In genomic region chr5:124005151-124005500, GRCm38 (mm10) we compare ENCODE assay signal across 14 mouse cellular contexts. TPM values are rescaled to one million over a fixed set of nuclear protein-coding genes. Genes with fewer than 3 reads are reported as not detected.
DNase-seq lines count a peak whose midpoint lies in the region; ATAC-seq and TF ChIP-seq lines count a peak whose summit lies in the region.
"Had no signal": no experiment of that assay in that cellular context is flagged by ENCODE, and none has a peak within 500 bp of the region (broad histone marks: within the 10 kb centered on the region; RNA-seq: fewer than 3 reads in every experiment).

No protein-coding gene starts in this region.

- H3K27ac ChIP-seq in cerebellum, adult 2 months (ENCODE audit: insufficient read depth, low read length): no peak overlapping the region
- peak overlapping the region; percentile 15; the same call in 1 of the 2 replicates for H3K27ac ChIP-seq in kidney, adult 2 months (ENCODE audit: insufficient read depth, low read depth, low read length)
- H3K27ac ChIP-seq in liver, embryonic 16.5 days (ENCODE audit: low read length): peak overlapping the region; percentile 61
- no peak overlapping the region for H3K27ac ChIP-seq in liver, embryonic 12.5 days
- H3K27ac ChIP-seq in small intestine, adult 2 months (ENCODE audit: insufficient read depth, low read depth, low read length): peak overlapping the region; percentile 74
- H3K27ac ChIP-seq: heart, adult 2 months; neural tube, embryonic 12.5 days had no signal

- DNase-seq in cerebellum, postnatal 10 days: peak; percentile 68 to 72
- DNase-seq in cerebellum, adult 2 months: no peak
- no peak for DNase-seq in kidney, adult 2 months
- no peak for DNase-seq in kidney, postnatal 25 days
- no peak for DNase-seq in right cerebral cortex, postnatal 14 days
- DNase-seq: gastrocnemius, postnatal 14 days; heart, adult 2 months; layer of hippocampus, adult 9-11 months; liver, embryonic 13.5 days; lung, postnatal 10 days had no signal

- H3K4me3 ChIP-seq in cerebellum, adult 2 months (replicated peaks; ENCODE audit: insufficient read depth, low read depth, low read length): no peak overlapping the region
- H3K4me3 ChIP-seq in kidney, adult 2 months (ENCODE audit: insufficient read depth, low read depth, low read length): no peak overlapping the region
- H3K4me3 ChIP-seq in liver, embryonic 16.5 days (ENCODE audit: low read depth, low read length): no peak overlapping the region
- no peak overlapping the region for H3K4me3 ChIP-seq in liver, embryonic 12.5 days
- peak overlapping the region; percentile 22 for H3K4me3 ChIP-seq in small intestine, adult 2 months (ENCODE audit: low read depth, low read length)
- H3K4me3 ChIP-seq: heart, adult 2 months; liver, embryonic 13.5 days; neural tube, embryonic 12.5 days had no signal

- no peak for TF ChIP-seq CTCF in cerebellum, adult 2 months (IDR thresholded peaks at IDR 0.05; ENCODE audit: borderline replicate concordance, insufficient read depth, low read depth, low read length)
- TF ChIP-seq CTCF in kidney, adult 2 months (conservative IDR thresholded peaks at IDR 0.05; ENCODE audit: insufficient read depth, insufficient read length, low read depth, low read length): no peak
- TF ChIP-seq CTCF in small intestine, adult 2 months (IDR thresholded peaks at IDR 0.05; ENCODE audit: extremely low read depth, insufficient read length, insufficient replicate concordance, low read depth, low read length): no peak

- no peak for TF ChIP-seq POLR2A in cerebellum, adult 2 months (IDR thresholded peaks at IDR 0.05; ENCODE audit: borderline replicate concordance, insufficient read depth, low read length)
- TF ChIP-seq POLR2A in kidney, adult 2 months (IDR thresholded peaks at IDR 0.05; ENCODE audit: low read depth, low read length): no peak
- no peak for TF ChIP-seq POLR2A in small intestine, adult 2 months (IDR thresholded peaks at IDR 0.05; ENCODE audit: low read depth, low read length)

- H3K9me3 ChIP-seq in liver, embryonic 16.5 days (replicated peaks; ENCODE audit: control insufficient read depth, low read length): no peaks in the 10 kb centered on the region
- no peaks in the 10 kb centered on the region for H3K9me3 ChIP-seq in liver, embryonic 12.5 days (replicated peaks)
- H3K9me3 ChIP-seq: liver, embryonic 13.5 days; neural tube, embryonic 12.5 days had no signal

- no peak overlapping the region for H3K4me2 ChIP-seq in liver, embryonic 16.5 days (ENCODE audit: low read depth, low read length)
- H3K4me2 ChIP-seq in liver, embryonic 12.5 days: no peak overlapping the region
- H3K4me2 ChIP-seq: liver, embryonic 13.5 days; neural tube, embryonic 12.5 days had no signal

- H3K36me3 ChIP-seq in kidney, adult 2 months (ENCODE audit: control insufficient read depth, insufficient read depth, low read length): peaks cover 2% of the 10 kb centered on the region; the same call in 1 of the 2 replicates
- H3K36me3 ChIP-seq in liver, embryonic 16.5 days (ENCODE audit: control insufficient read depth, insufficient read depth): peaks cover 50% of the 10 kb centered on the region
- H3K36me3 ChIP-seq in liver, embryonic 12.5 days: peaks cover 87% of the 10 kb centered on the region
- peaks cover 64% of the 10 kb centered on the region for H3K36me3 ChIP-seq in small intestine, adult 2 months (ENCODE audit: control insufficient read depth, insufficient read depth, low read length)

- H3K4me1 ChIP-seq in cerebellum, adult 2 months (ENCODE audit: control insufficient read depth, insufficient read depth, low read length): peaks cover 39% of the 10 kb centered on the region
- H3K4me1 ChIP-seq in kidney, adult 2 months (ENCODE audit: control insufficient read depth, insufficient read depth, low read length): peaks cover 18% of the 10 kb centered on the region
- H3K4me1 ChIP-seq in liver, embryonic 16.5 days (ENCODE audit: control insufficient read depth, low read depth, low read length): peaks cover 11% of the 10 kb centered on the region
- H3K4me1 ChIP-seq in liver, embryonic 12.5 days: peaks cover 27% of the 10 kb centered on the region
- peaks cover 60% of the 10 kb centered on the region for H3K4me1 ChIP-seq in small intestine, adult 2 months (ENCODE audit: control insufficient read depth, insufficient read depth, insufficient read length, low read length)
- H3K4me1 ChIP-seq: neural tube, embryonic 12.5 days had no signal

- WGBS in cerebellum, adult 2 months: 52% methylated on average over 15 of the region's 15 CpGs
- WGBS in kidney, adult 2 months: 74% methylated on average over 15 of the region's 15 CpGs
- WGBS in liver, embryonic 16.5 days (ENCODE audit: insufficient replicate concordance): 90% methylated on average over 15 of the region's 15 CpGs
- 95% methylated on average over 15 of the region's 15 CpGs for WGBS in liver, embryonic 12.5 days (ENCODE audit: insufficient replicate concordance)
- WGBS in small intestine, adult 2 months: 29% methylated on average over 15 of the region's 15 CpGs

- H3K9ac ChIP-seq in liver, embryonic 16.5 days (ENCODE audit: low read depth, low read length): no peak overlapping the region
- H3K9ac ChIP-seq in liver, embryonic 12.5 days: no peak overlapping the region
- H3K9ac ChIP-seq: liver, embryonic 13.5 days; neural tube, embryonic 12.5 days had no signal

- no peak for ATAC-seq in liver, embryonic 16.5 days (ENCODE audit: low read depth)
- no peak for ATAC-seq in liver, embryonic 12.5 days

- no peaks in the 10 kb centered on the region for H3K27me3 ChIP-seq in cerebellum, adult 2 months (ENCODE audit: control insufficient read depth, insufficient read depth, low read length)
- no peaks in the 10 kb centered on the region for H3K27me3 ChIP-seq in kidney, adult 2 months (replicated peaks; ENCODE audit: control insufficient read depth, insufficient read depth, low read length)
- H3K27me3 ChIP-seq in liver, embryonic 16.5 days (ENCODE audit: control insufficient read depth, insufficient read depth, low read depth, low read length): no peaks in the 10 kb centered on the region
- H3K27me3 ChIP-seq in liver, embryonic 12.5 days (replicated peaks): no peaks in the 10 kb centered on the region
- no peaks in the 10 kb centered on the region for H3K27me3 ChIP-seq in small intestine, adult 2 months (ENCODE audit: control insufficient read depth, insufficient read depth, low read length)
- H3K27me3 ChIP-seq: liver, embryonic 13.5 days; neural tube, embryonic 12.5 days had no signal

RNA-seq across cellular contexts. Expression of gene Vps37b, which starts 26.9 kb away (rescaled TPM):
- polyA plus RNA-seq in cerebellum, adult 2 months (2012; rRNA removed): 41.7 and 47.5 TPM in 2 replicates
- polyA plus RNA-seq in kidney, adult 2 months (2012; rRNA removed): 22.6 and 24.1 TPM in 2 replicates
- 14.3 and 16.3 TPM in 2 replicates for polyA plus RNA-seq in liver, embryonic 16.5 days (2015; fragmentation: Nextera tagmentation; extraction: Ambion mirVana)
- polyA plus RNA-seq in liver, embryonic 12.5 days (2016; fragmentation: Nextera tagmentation; extraction: Ambion mirVana): 20.9 and 21.8 TPM in 2 replicates
- polyA plus RNA-seq in small intestine, adult 2 months (2012; rRNA removed): 35.9 and 55.6 TPM in 2 replicates

RNA-seq across cellular contexts. Expression of gene Hip1r, which starts 31.7 kb away (rescaled TPM):
- 41.8 and 42.4 TPM in 2 replicates for polyA plus RNA-seq in cerebellum, adult 2 months (2012; rRNA removed)
- polyA plus RNA-seq in kidney, adult 2 months (2012; rRNA removed): 18.3 and 19.2 TPM in 2 replicates
- polyA plus RNA-seq in liver, embryonic 16.5 days (2015; fragmentation: Nextera tagmentation; extraction: Ambion mirVana): 12.4 and 16.3 TPM in 2 replicates
- 15.2 and 16.7 TPM in 2 replicates for polyA plus RNA-seq in liver, embryonic 12.5 days (2016; fragmentation: Nextera tagmentation; extraction: Ambion mirVana)
- 30.3 and 40.9 TPM in 2 replicates for polyA plus RNA-seq in small intestine, adult 2 months (2012; rRNA removed)

Comparison
In these comparisons a context has a peak if more than half of its experiments do, and no peak if none do; other contexts are left out.
1. DNase-seq: peak in cerebellum, postnatal 10 days (2 of 2); none in cerebellum, adult 2 months (0 of 2), kidney, adult 2 months (single experiment), kidney, postnatal 25 days (0 of 2) and right cerebral cortex, postnatal 14 days (single experiment).
2. H3K27ac ChIP-seq: peak in kidney, adult 2 months (single experiment), liver, embryonic 16.5 days (single experiment) and small intestine, adult 2 months (single experiment); none in cerebellum, adult 2 months (single experiment) and liver, embryonic 12.5 days (single experiment).